Mouse (Mus musculus) small intestine, adult 2 months (tissue): ENCODE measurements at regions not wholly inside any gene's neighbourhood (a gene's known extent, or its start where the extent isn't known, plus 50 kb on each side); places are given as distances from the start of the nearest gene placed in this dataset.

Experiments used
- CTCF ChIP-seq: fragments of 200-500 bp; IDR thresholded peaks from 2 replicates; pipeline ENCODE4 v1.5.1; 2012; ENCODE audit warnings: low read depth, mild to moderate bottlenecking, control low read depth, inconsistent platforms, low read length, moderate library complexity, mixed read lengths; ENCODE audit not compliant: insufficient replicate concordance, insufficient read length; ENCODE audit errors: extremely low read depth
- POLR2A ChIP-seq: fragments of 200-500 bp; IDR thresholded peaks from 2 replicates; pipeline ENCODE4 v1.6.1; 2012; ENCODE audit warnings: low read depth, mild to moderate bottlenecking, control low read depth, inconsistent platforms, low read length, moderate library complexity

GRCm38 (mm10) chr13:60514806-60515205, 86.9 kb upstream of the Dapk1 start:
- TF ChIP-seq POLR2A (no peak), CTCF (no peak)
